In the genomic region with DNA sequence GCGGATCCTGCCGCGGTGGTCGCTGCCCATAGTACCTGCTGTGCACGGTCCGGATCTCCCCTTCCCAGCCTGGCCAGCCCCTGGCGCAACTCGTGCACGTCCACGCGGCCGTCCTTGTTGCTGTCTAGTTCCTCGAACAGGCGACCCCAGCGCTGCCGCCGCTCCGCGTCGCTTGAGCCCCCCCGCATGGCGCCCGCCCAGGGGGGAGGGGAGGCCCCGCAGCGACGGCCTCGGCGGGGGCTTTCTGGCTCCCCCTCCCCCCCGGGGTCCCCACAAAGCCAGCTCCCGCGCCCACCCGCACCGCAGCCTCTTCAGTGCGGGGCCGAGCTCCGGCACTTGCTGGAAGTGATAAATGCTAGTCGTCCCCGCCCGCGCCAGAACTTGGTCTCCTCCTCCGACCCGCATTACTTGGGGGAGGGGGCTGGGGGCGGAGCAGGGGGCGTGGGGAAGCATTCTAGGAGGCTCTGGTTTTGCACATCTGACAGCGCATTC, we compare ENCODE assay signal across 8 mouse cellular contexts. TPM values are rescaled to one million over a fixed set of nuclear protein-coding genes. Genes with fewer than 3 reads are reported as not detected.
A peak's percentile ranks its signal among the peaks of the same experiment; 100 is the strongest.
DNase-seq lines count a peak whose midpoint lies in the region; ATAC-seq and TF ChIP-seq lines count a peak whose summit lies in the region.

A gene (minus strand): TSS at position 378 of the 492 bp plus-strand sequence.

- 3% methylated on average over 33 of the region's 45 CpGs for WGBS in forebrain, postnatal 0 days

- ATAC-seq in forebrain, postnatal 0 days = peak; percentile 85

- peak within 1 kb of the TSS; percentile 86 for H3K4me3 ChIP-seq in forebrain, postnatal 0 days (ENCODE audit: low read depth, low read length)
- peak within 1 kb of the TSS; percentile 85 for H3K4me3 ChIP-seq in layer of hippocampus, adult 2 months

- DNase-seq in ES-CJ7 (ENCODE audit: low read depth, low spot score) = peak; percentile 87
- DNase-seq in c-Kit-positive CD71-positive TER-119-positive erythroid progenitor cells, embryonic 14.5 days (ENCODE audit: low spot score) = peak; percentile 21
- DNase-seq in forebrain, postnatal 0 days = peak; percentile 91
- peak; percentile 42 for DNase-seq in heart, postnatal 25 days (ENCODE audit: low spot score)
- peak; percentile 75 to 83 for DNase-seq in layer of hippocampus, adult 2 months (ENCODE audit: low spot score in 2 of 2)
- peak; percentile 66 to 67 for DNase-seq in lung, adult 18-20 months
- DNase-seq in ovary, postnatal 10 days (ENCODE audit: low spot score) = peak; percentile 42
- peak; percentile 84 for DNase-seq in thymus, postnatal 14 days

- H3K9me3 ChIP-seq in forebrain, postnatal 0 days (ENCODE audit: low read length) = no peaks in the 10 kb centered on the region

- H3K27me3 ChIP-seq in forebrain, postnatal 0 days (ENCODE audit: insufficient read depth, low read length) = peaks cover 22% of the 10 kb centered on the region

- no peak for TF ChIP-seq CTCF in forebrain, postnatal 0 days (IDR thresholded peaks at IDR 0.05; ENCODE audit: low read depth)
- TF ChIP-seq CTCF in layer of hippocampus, adult 2 months (conservative IDR thresholded peaks at IDR 0.05) = no peak

- intact Hi-C loops in heart, postnatal 25 days (cut with DNase I) = loop anchor here (2.0 to 5.0 kb wide), 2 partner anchors 67 to 229 kb away; a partner anchor contains a TSS

- H3K36me3 ChIP-seq in forebrain, postnatal 0 days (ENCODE audit: insufficient read depth) = peaks cover 23% of the 10 kb centered on the region

- peak within 1 kb of the TSS; percentile 87 for H3K27ac ChIP-seq in forebrain, postnatal 0 days (ENCODE audit: low read depth, low read length)
- peak within 1 kb of the TSS; percentile 97 for H3K27ac ChIP-seq in layer of hippocampus, adult 2 months

- peaks cover 9% of the 10 kb centered on the region for H3K4me1 ChIP-seq in forebrain, postnatal 0 days (ENCODE audit: insufficient read depth)

- H3K4me2 ChIP-seq in forebrain, postnatal 0 days (ENCODE audit: low read depth) = peak within 1 kb of the TSS; percentile 54

- peak within 1 kb of the TSS; percentile 75 for H3K9ac ChIP-seq in forebrain, postnatal 0 days

RNA-seq across cellular contexts. Expression of the gene that starts here (rescaled TPM):
- total RNA-seq in forebrain, postnatal 0 days (2014; rRNA removed) = 75.7 and 101 TPM in 2 replicates
- polyA plus RNA-seq in forebrain, postnatal 0 days (2015; fragmentation: Nextera tagmentation; extraction: Ambion mirVana) = 38.8 and 43.2 TPM in 2 replicates
- 10 to 100 TPM; 65.1 to 75.0 TPM for total RNA-seq in heart, postnatal 25 days (2021)
- 100 to 1,000 TPM; 373 to 393 TPM for total RNA-seq in layer of hippocampus, adult 2 months (2021)

Comparison
In these comparisons a context has a peak if more than half of its experiments do, and no peak if none do; other contexts are left out.
1. Peak in every context shown above with its lines: DNase-seq, ATAC-seq, H3K4me3 ChIP-seq and H3K27ac ChIP-seq.
2. DNase-seq: peak in every context shown above with its lines; median percentile 91 in forebrain, postnatal 0 days; 87 in ES-CJ7; 84 in thymus, postnatal 14 days; 79 in layer of hippocampus, adult 2 months; 66 in lung, adult 18-20 months; 42 in heart, postnatal 25 days; 42 in ovary, postnatal 10 days; 21 in c-Kit-positive CD71-positive TER-119-positive erythroid progenitor cells, embryonic 14.5 days.